Mouse (Mus musculus) embryonic facial prominence, embryonic 11.5 days (tissue): ENCODE measurements around the gene Banf2. TPM values are rescaled to one million over a fixed set of nuclear protein-coding genes. Genes with fewer than 3 reads are reported as not detected.

ENCODE experiments used
- ATAC-seq: fragments of 200-750 bp; cut with Nextera tagmentation; replicated peaks from 2 replicates; pipeline ENCODE4 v1.8.0; 2017; ENCODE audit warnings: low read depth; ENCODE audit not compliant: insufficient number of reproducible peaks, low FRiP score, low TSS enrichment
- DNase-seq: peaks from one replicate; pipeline ENCODE4 v3.0.0-alpha.2; 2015; ENCODE audit warnings: low spot score
- H3K27ac ChIP-seq: fragments of 300-500 bp; sonication (generic); replicated peaks from 2 replicates; pipeline ENCODE4 v1.5.1; 2014; ENCODE audit warnings: mild to moderate bottlenecking, low read depth, low read length, control low read depth
- H3K27me3 ChIP-seq: fragments of 300-500 bp; sonication (generic); 2 replicates; pipeline ENCODE4 v1.6.1; 2014; ENCODE audit warnings: mild to moderate bottlenecking, low read length, moderate library complexity, mixed read lengths; ENCODE audit not compliant: control insufficient read depth, insufficient read depth
- H3K36me3 ChIP-seq: fragments of 300-500 bp; sonication (generic); replicated peaks from 2 replicates; pipeline ENCODE4 v1.6.1; 2014; ENCODE audit warnings: low read depth, mild to moderate bottlenecking, low read length, moderate library complexity, mixed read lengths; ENCODE audit not compliant: control insufficient read depth, insufficient read depth
- H3K4me1 ChIP-seq: fragments of 300-500 bp; sonication (generic); 2 replicates; pipeline ENCODE4 v1.6.1; 2014; ENCODE audit warnings: low read length, mixed read lengths; ENCODE audit not compliant: control insufficient read depth, insufficient read depth
- H3K4me2 ChIP-seq: fragments of 300-500 bp; sonication (generic); 2 replicates; pipeline ENCODE4 v1.6.1; 2014; ENCODE audit warnings: low read depth, mild to moderate bottlenecking, control low read depth, low read length, moderate library complexity
- H3K4me3 ChIP-seq: fragments of 300-500 bp; sonication (generic); 2 replicates; pipeline ENCODE4 v1.5.1; 2014; ENCODE audit warnings: low read depth, low read length, control low read depth
- H3K9ac ChIP-seq: fragments of 300-500 bp; sonication (generic); replicated peaks from 2 replicates; pipeline ENCODE4 v1.6.1; 2014; ENCODE audit warnings: mild to moderate bottlenecking, control low read depth, low read length
- H3K9me3 ChIP-seq: fragments of 300-500 bp; sonication (generic); replicated peaks from 2 replicates; pipeline ENCODE4 v1.6.1; 2016; ENCODE audit warnings: mild to moderate bottlenecking, low read length, inconsistent platforms, mixed read lengths; ENCODE audit not compliant: control insufficient read depth
- WGBS: fragments of 180-500 bp; shearing (Covaris S2); extraction: QIAGEN DNeasy Blood & Tissue Kit; methylation state at CpG from one replicate; pipeline ENCODE4 v1.1.7; 2014; 5-methylcytosine and 5-hydroxymethylcytosine counted together
- polyA plus RNA-seq: library from polyadenylated mRNA; unstranded; fragments of >200 nt; fragmentation: Nextera tagmentation; extraction: Ambion mirVana; gene quantifications from 2 replicates; pipeline ENCODE4 v1.2.1, GENCODE M21; 2014

Gene Banf2
- polyA plus RNA-seq, 1 experiment from 2014 or later: not detected

DNA sequence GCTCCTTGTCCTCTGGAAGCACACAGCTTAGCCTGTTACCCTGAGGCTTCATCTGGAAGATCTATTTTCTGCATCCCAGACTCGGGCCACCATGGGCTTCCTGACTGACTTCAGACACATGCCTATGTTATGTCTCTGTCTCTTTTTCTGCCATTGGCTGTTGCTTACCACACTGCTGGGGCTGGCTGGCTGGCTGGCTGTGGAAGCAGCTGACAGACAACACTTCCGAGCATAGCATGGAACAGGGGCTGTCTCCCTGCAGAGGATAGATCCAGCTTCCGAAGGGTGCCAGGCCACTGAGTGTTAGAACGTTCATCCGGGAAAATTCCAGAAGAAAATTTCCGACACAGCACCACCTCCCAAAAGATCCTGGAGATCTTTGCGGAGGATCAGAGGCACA, 79.1 kb downstream of the Banf2 start:
- Histone ChIP-seq H3K36me3 (no peaks in the 10 kb centered on the region), H3K4me2 (no peak overlapping the region), H3K4me1 (no peaks in the 10 kb centered on the region), H3K4me3 (no peak overlapping the region), H3K27me3 (no peaks in the 10 kb centered on the region), H3K9me3 (no peaks in the 10 kb centered on the region), H3K9ac (no peak overlapping the region), H3K27ac (no peak overlapping the region)
- ATAC-seq: no peak
- 68% methylated on average over 7 of the region's 7 CpGs for WGBS
- DNase-seq: no peak

DNA sequence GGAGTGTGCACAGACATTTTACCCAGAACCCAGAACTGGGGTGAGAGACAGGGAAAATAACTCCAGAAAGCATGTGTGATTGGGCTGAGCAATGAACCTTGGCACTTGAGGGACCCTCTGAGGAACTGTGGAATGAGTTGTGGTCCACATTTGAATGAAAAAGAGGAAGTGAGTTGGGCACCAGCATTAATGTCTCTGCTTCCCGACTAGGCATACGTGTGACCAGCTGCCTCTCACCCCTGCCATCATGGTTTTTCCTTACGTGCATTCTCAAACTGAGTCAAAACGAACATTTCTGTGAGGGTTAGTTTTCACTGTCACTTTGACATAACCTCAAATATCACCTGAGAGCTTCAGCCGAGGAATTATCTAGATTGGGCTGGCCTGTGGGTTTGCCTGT, 79.8 kb downstream of the Banf2 start:
- no peaks in the 10 kb centered on the region for H3K27me3 ChIP-seq
- no peak overlapping the region for H3K4me3 ChIP-seq
- no peaks in the 10 kb centered on the region for H3K9me3 ChIP-seq
- H3K36me3 ChIP-seq: no peaks in the 10 kb centered on the region
- no peak overlapping the region for H3K9ac ChIP-seq
- no peak overlapping the region for H3K27ac ChIP-seq
- H3K4me2 ChIP-seq: no peak overlapping the region
- 83% methylated on average over 5 of the region's 5 CpGs for WGBS
- ATAC-seq (no peak), DNase-seq (no peak)
- H3K4me1 ChIP-seq: no peaks in the 10 kb centered on the region

DNA sequence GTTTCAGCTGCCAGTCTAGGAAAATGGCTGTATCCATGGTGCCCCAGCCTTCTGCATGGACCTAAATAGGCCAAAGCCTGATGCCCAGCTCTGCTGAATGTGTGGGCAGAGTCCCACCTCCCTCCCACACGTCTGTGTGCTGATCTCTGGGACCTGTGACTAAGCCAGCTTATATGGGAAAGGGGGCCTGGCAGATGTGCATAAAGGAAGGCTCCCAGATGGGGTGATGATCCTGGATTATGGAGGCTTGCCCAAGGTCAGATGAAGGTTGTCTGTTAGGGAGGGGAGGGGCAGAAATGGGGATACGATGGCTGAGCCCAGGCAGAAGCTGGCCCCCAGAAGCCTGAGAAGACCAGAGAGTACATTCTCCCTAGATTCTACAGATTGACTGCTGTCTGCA, 85.2 kb downstream of the Banf2 start:
- ATAC-seq (no peak), DNase-seq (no peak)
- no peak overlapping the region for H3K4me3 ChIP-seq
- no peak overlapping the region for H3K9ac ChIP-seq
- H3K4me1 ChIP-seq: no peaks in the 10 kb centered on the region
- no peaks in the 10 kb centered on the region for H3K9me3 ChIP-seq
- H3K27me3 ChIP-seq: no peaks in the 10 kb centered on the region
- H3K4me2 ChIP-seq: no peak overlapping the region
- no peak overlapping the region for H3K27ac ChIP-seq
- 74% methylated on average over 2 of the region's 2 CpGs for WGBS
- no peaks in the 10 kb centered on the region for H3K36me3 ChIP-seq

DNA sequence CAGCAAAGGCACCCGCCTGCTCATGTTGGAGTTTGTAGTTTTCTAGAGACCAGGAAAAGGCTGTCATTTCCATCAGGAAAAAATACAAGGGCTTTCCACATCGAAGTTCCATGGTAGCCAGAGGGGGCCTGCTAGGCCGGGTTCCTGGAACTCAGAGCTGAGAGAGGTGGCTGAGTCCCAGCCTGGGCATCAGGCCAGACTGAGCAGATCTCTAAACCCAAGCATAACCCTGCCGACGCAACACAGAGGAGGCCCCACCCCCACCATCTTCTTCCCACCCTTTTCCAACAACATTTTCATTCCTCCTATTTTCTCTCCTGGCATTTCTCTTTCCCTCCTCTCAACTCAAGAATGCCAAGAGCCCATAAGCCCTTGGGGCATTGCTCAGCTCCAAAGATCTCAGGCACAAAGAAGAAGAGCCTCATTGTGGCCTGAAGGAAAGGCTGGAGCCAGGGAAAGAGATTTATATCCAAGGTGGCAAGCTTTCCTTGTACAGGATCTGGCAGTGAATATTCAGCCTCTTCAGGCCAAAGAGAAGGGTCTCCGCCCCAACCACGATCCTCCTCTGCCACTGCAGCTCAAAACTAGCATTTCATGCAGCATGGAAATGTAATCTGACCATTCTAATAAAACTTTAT, 87.4 kb downstream of the Banf2 start:
- Histone ChIP-seq H3K9ac (no peak overlapping the region), H3K9me3 (no peaks in the 10 kb centered on the region), H3K4me3 (no peak overlapping the region), H3K27ac (no peak overlapping the region), H3K4me2 (no peak overlapping the region), H3K4me1 (no peaks in the 10 kb centered on the region; the same call in 1 of the 2 replicates), H3K36me3 (no peaks in the 10 kb centered on the region), H3K27me3 (no peaks in the 10 kb centered on the region)
- DNase-seq: no peak
- WGBS: 80% methylated on average over 7 of the region's 7 CpGs
- ATAC-seq: no peak

DNA sequence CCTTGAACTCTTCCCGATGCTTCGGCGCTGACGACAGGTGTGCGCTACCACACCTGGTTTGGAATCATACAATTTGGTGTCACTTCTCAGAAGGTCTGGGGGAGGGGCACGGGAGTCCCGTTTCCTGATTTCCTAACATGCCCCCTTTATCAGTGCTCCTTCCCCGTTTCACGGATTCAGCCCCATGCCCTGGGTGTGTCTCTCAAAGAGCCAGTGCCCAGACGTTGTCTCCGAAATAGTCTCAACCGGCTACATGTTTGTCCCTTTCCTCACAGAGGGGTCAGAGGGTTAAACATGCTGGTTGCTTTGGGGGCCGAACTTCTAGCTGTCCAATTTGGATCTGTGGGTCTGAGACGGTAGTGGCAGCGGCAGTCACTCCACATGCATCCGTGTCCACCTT, 89.2 kb downstream of the Banf2 start:
- Histone ChIP-seq H3K36me3 (no peaks in the 10 kb centered on the region), H3K9ac (no peak overlapping the region), H3K9me3 (no peaks in the 10 kb centered on the region), H3K4me3 (no peak overlapping the region), H3K27ac (no peak overlapping the region), H3K4me2 (no peak overlapping the region), H3K4me1 (no peaks in the 10 kb centered on the region; the same call in 1 of the 2 replicates), H3K27me3 (no peaks in the 10 kb centered on the region)
- ATAC-seq (no peak), DNase-seq (no peak)
- WGBS: 93% methylated on average over 16 of the region's 16 CpGs

Other genes with a start within 250 kb of the Banf2 start
- 1.1 TPM in 2 replicates for gene Bfsp1, start 169.9 kb upstream of the Banf2 start, polyA plus RNA-seq
- gene Dstn, start 117.7 kb upstream of the Banf2 start, polyA plus RNA-seq: 455 and 462 TPM in 2 replicates
- gene Rrbp1, start 21.8 kb upstream of the Banf2 start, polyA plus RNA-seq: 41.8 and 46.9 TPM in 2 replicates
- gene Mgme1, start 237.6 kb downstream of the Banf2 start, polyA plus RNA-seq: 19.4 and 20.1 TPM in 2 replicates
- 145 and 148 TPM in 2 replicates for gene Snx5, start 237.8 kb downstream of the Banf2 start, polyA plus RNA-seq